Mouse (Mus musculus): Measurements from ENCODE around the gene Cdc27.

- no peak for TF ChIP-seq CTCF (IDR thresholded peaks at IDR 0.05; ENCODE audit: control insufficient read depth, insufficient read depth, low read length)
- TF ChIP-seq POLR2A (IDR thresholded peaks at IDR 0.05; ENCODE audit: borderline replicate concordance, control insufficient read depth, low read depth, low read length) = no peak
These were observed 27.7 kb upstream of the Cdc27 start for GRCm38 (mm10) chr11:104578074-104578473.
